Mouse (Mus musculus): Measurements from ENCODE around the gene Tmem18. TPM values are rescaled to one million over a fixed set of nuclear protein-coding genes. Genes with fewer than 3 reads are reported as not detected.

Gene Tmem18
- polyA plus RNA-seq, 1 experiment from 2014 or later, result 35.7 TPM

DNA sequence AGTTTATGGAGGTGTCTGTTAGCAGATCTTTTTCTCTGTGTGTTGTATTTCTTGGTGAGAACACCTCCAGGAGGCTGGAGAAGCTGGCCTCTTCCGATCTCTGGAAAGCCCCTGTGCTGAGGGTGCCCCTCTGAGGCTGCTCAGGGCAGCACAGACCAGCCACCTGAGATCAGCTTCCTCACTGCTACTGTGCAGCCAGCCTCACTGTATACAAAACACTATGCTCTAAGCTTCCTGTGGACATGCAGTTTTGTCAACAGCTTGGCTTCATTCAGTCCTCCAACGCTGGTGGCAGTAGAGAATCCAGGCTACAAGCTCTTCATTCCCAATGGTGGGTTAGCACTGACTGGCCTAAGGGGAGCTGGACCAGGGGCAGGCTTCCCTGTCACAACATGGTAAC, 15.8 kb downstream of the Tmem18 start:
- Histone ChIP-seq H3K4me2 (no peak overlapping the region), H3K9ac (no peak overlapping the region), H3K4me1 (no peaks in the 10 kb centered on the region), H3K4me3 (no peak overlapping the region), H3K36me3 (replicated peaks) (no peaks in the 10 kb centered on the region), H3K27ac (no peak overlapping the region), H3K9me3 (no peaks in the 10 kb centered on the region), H3K27me3 (replicated peaks) (no peaks in the 10 kb centered on the region)
- 83% methylated on average over 2 of the region's 2 CpGs for WGBS
- no peak for ATAC-seq (replicated peaks)

DNA sequence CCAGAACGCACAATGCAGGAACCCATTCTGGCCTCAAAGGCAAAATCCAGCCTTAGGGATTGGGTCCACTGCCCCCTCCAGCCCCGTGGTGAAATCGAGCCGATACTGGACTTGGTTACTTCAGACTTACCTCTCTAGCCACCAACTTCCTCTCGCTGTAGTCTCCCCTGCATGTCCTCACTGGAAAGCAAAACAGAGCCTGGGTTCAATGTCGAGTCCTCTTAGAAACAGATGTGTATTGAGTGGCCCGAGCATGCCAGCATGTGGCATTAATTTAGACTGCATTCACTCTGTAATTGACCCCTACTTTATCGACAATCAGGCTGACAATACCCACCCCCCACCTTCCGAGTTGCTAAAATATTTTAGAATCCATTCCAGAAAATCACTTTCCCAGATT, 19.8 kb downstream of the Tmem18 start:
- Histone ChIP-seq H3K4me1 (no peaks in the 10 kb centered on the region), H3K9me3 (no peaks in the 10 kb centered on the region), H3K36me3 (replicated peaks) (no peaks in the 10 kb centered on the region), H3K27ac (no peak overlapping the region), H3K9ac (no peak overlapping the region), H3K27me3 (replicated peaks) (no peaks in the 10 kb centered on the region), H3K4me2 (no peak overlapping the region), H3K4me3 (no peak overlapping the region)
- ATAC-seq (replicated peaks), result no peak
- 77% methylated on average over 9 of the region's 9 CpGs for whole genome bisulfite sequencing

DNA sequence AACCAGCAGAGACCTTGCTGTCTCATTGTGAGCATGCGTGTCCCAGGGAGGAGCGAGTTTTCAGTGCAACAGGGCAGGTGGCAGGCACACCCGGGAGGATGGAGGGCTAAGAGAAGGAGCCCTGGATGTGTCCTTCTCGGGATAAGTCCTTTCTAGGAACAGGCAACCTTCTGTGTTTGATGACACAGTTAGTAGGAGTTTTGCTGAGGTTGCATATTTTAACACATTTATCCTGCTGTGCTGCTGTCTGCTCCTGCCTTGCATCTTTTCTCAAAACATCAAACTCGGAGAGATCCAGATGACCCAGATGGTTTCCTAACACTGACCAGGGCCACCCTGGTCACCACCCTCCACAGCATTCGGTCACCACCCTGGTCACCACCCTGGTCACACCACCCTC, 20.6 kb downstream of the Tmem18 start:
- no peak for ATAC-seq (replicated peaks)
- Histone ChIP-seq H3K27me3 (replicated peaks) (no peaks in the 10 kb centered on the region), H3K4me1 (no peaks in the 10 kb centered on the region), H3K4me3 (no peak overlapping the region), H3K9me3 (no peaks in the 10 kb centered on the region), H3K9ac (no peak overlapping the region), H3K27ac (no peak overlapping the region), H3K36me3 (replicated peaks) (no peaks in the 10 kb centered on the region), H3K4me2 (no peak overlapping the region)
- 73% methylated on average over 6 of the region's 6 CpGs for WGBS

DNA sequence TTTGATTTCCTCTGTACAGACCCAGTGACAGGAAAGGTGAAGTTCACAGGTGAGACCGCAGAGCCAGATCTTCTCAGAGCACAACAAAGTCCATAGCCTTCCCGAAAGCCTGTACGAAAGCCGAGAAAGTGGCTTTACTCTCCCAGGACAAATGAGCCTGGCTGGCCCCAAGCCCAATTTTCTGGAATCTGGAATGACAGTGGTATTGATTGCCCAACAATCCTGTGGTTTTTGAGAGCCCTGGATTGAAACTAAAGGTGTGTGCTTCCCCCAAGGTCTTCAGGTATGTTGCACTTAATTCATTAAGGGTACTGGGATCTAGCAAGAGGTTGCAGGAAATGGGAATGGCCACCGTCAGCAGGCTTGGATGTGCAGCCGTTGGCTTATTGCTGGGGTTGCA, 21.7 kb downstream of the Tmem18 start:
- H3K9me3 ChIP-seq, result no peaks in the 10 kb centered on the region
- no peak overlapping the region for H3K4me2 ChIP-seq
- H3K4me1 ChIP-seq, result no peaks in the 10 kb centered on the region
- no peaks in the 10 kb centered on the region for H3K27me3 ChIP-seq (replicated peaks)
- no peak overlapping the region for H3K9ac ChIP-seq
- WGBS, result 90% methylated on average over 6 of the region's 6 CpGs
- no peak overlapping the region for H3K27ac ChIP-seq
- ATAC-seq (replicated peaks), result no peak
- no peaks in the 10 kb centered on the region for H3K36me3 ChIP-seq (replicated peaks)
- no peak overlapping the region for H3K4me3 ChIP-seq

DNA sequence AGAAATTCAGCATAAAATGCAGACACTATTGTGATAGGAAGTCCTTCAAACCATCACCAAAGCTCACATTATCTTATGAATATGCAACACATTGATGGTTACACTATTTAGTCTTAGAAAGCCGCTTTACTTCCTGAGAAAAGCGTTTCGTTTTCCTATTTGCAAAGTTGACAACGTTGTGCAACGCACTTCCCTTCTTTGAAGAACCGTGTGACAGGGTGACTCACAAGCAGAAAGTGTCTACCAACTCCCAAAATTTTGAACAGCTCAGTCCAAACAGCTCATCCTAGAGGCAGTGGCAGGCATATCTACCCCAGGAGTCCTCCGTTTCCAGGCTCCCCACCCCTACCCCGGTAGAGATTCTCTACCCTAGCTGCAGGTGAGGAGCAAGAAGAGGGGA, 22.5 kb downstream of the Tmem18 start:
- WGBS, result 73% methylated on average over 8 of the region's 8 CpGs
- H3K9me3 ChIP-seq, result no peaks in the 10 kb centered on the region

DNA sequence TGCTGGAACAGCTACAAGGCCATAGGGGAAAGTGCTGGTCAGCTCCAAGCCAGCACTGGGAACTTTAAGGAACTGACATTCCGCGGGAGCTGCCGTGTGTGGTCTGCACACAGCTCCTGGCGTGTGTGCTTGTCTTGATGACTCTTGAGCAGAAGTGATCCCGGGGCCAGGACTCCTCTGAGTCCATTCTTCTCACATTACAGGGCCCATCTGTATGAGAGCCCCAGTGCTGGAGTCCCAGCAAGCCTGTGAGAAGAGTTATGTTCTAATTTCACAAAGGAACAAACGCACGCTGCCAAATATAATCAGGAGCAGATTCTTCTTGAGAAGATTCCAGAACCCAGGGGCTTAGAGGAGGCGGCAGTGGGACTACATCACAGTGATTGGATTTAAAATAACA, 34.2 kb downstream of the Tmem18 start:
- H3K27me3 ChIP-seq (replicated peaks), result no peaks in the 10 kb centered on the region
- H3K4me3 ChIP-seq, result no peak overlapping the region
- H3K9me3 ChIP-seq, result no peaks in the 10 kb centered on the region
- WGBS, result 71% methylated on average over 8 of the region's 8 CpGs
- no peak overlapping the region for H3K9ac ChIP-seq
- no peaks in the 10 kb centered on the region for H3K4me1 ChIP-seq
- no peak overlapping the region for H3K4me2 ChIP-seq
- ATAC-seq (replicated peaks), result no peak
- no peaks in the 10 kb centered on the region for H3K36me3 ChIP-seq (replicated peaks)
- no peak overlapping the region for H3K27ac ChIP-seq

More for the DNA sequence above, 22.5 kb downstream of the Tmem18 start:
- Histone ChIP-seq H3K4me2 (no peak overlapping the region), H3K4me1 (no peaks in the 10 kb centered on the region), H3K27me3 (replicated peaks) (no peaks in the 10 kb centered on the region), H3K9ac (no peak overlapping the region), H3K36me3 (replicated peaks) (no peaks in the 10 kb centered on the region), H3K4me3 (no peak overlapping the region), H3K27ac (no peak overlapping the region)
- ATAC-seq (replicated peaks), result no peak

DNA sequence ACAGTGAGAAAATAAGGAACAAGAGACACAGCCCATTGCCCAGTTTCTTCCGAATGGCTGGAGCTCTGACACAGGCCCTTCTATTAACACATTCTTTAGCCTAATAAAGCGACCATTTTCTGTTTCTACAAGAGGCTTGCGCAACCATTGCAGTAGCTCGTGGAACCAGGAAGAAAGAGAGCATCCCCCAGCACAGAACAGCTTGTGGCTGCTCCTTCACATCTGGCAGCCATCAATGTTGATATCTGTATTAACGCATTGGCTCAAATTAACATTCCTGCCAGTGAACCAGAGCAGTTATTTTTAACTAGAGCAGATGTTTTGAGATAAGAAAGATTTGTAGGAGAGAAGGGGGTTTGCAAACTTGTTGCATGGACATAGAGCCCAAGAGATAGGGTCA, 44.2 kb downstream of the Tmem18 start:
- no peak for ATAC-seq (replicated peaks)
- no peak overlapping the region for H3K4me3 ChIP-seq
- no peak overlapping the region for H3K9ac ChIP-seq
- no peaks in the 10 kb centered on the region for H3K4me1 ChIP-seq
- WGBS, result 82% methylated on average over 5 of the region's 5 CpGs
- H3K9me3 ChIP-seq, result no peaks in the 10 kb centered on the region
- no peaks in the 10 kb centered on the region for H3K36me3 ChIP-seq (replicated peaks)
- H3K27me3 ChIP-seq (replicated peaks), result no peaks in the 10 kb centered on the region
- no peak overlapping the region for H3K4me2 ChIP-seq
- H3K27ac ChIP-seq, result no peak overlapping the region

DNA sequence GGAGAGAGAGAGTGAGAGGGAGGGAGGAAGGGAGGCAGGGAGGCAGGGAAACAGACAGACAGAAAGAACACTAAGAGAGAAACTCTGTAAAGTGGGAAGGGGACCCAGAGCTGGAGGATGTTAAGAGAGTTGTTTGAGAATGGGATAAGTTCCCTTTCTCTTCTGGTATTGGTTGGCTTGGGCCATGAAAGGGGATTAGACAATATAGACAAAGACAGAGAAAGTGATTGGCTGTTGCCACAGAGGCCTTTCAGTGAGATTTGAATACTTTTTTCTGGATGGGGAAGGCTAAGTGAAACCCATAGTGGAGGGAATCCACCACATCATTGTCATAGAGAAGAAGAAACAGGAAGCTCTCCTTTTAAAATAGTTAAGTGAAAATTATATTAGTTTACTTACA, 50.3 kb downstream of the Tmem18 start:
- ATAC-seq (replicated peaks), result no peak
- Histone ChIP-seq H3K9ac (no peak overlapping the region), H3K9me3 (no peaks in the 10 kb centered on the region), H3K4me2 (no peak overlapping the region), H3K36me3 (replicated peaks) (no peaks in the 10 kb centered on the region), H3K27me3 (replicated peaks) (no peaks in the 10 kb centered on the region), H3K4me3 (no peak overlapping the region), H3K4me1 (no peaks in the 10 kb centered on the region), H3K27ac (no peak overlapping the region)

Small RNAs within 50 kb of the gene (microRNA-seq; reads per million reads assigned to microRNA genes)
- not detected for gene Gm25243

Other genes with a start within 250 kb of the Tmem18 start
- 5.4 and 5.7 TPM in 2 replicates for gene Sntg2, start 211.1 kb upstream of the Tmem18 start, polyA plus RNA-seq (2015; fragmentation: Nextera tagmentation; extraction: Ambion mirVana)